Mouse (Mus musculus): ENCODE measurements around the gene Lst1.

The Lst1 gene

DNA sequence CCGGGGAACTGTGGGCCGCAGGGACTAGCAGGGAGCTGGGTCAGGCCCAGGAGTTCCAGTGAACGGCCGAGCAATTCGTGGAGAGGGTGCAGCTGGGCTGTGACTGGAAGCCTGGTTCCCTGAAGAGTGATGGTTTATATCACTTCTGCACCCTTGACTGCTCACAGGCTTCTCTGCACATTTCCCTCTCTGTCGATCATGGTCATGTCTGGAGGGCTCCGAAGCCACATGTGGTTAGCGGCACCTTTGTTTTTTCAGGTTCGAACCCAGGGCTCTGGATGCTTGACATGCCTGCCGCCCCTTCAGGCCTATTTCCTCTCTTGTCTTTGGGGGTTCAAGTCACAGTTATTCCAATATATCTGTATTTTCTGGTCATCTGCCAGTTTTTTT lies 17.1 kb upstream of the Lst1 start:
- no peak for DNase-seq

DNA sequence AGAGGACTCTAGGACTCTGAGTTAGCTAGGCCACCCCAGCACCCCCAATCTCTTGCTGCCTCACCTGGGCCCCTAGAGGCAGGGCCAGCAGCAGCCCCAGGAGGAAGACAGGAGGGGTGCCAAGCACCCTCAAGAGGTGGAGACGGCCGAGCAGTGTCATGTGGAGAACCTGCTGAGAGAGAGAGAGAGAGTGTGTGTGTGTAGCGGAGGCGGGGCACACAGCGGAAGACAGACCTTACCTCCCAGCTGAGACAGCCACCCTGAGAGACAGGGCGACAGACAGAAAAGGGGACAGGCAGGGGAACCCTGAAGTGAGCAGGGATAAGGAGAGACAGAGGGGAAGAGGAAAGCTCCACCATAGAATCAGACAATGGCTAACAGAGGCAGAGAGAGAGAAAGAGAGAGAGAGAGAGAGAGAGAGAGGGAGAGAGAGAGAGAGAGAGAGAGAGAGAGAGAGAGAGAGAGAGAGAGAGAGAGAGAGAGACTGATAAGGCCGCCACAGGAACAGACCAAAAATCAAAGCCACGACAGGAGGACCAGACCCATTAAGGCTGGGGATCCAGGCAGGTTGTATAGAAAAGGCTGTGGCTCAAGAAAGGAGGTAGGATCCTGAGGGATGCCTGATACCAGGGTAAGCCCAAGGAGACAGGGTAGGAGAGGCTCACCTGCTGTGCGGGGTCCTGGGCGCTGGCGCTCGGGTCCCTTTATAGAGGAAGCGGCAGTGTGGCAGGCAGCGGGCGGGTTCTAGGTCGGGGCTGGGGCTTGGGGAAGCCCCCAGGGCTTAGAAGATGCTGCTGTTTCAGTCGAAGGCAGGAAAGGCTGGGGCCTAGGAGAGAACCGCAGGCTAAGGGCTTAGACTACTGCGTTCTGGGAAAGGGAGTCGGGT lies 16.5 kb upstream of the Lst1 start, which contains the start of gene Lta:
Gene Lta, minus strand, starts transcription at position 858 of the 886 bp plus-strand sequence.
- DNase-seq = peak; percentile 76 to 87

DNA sequence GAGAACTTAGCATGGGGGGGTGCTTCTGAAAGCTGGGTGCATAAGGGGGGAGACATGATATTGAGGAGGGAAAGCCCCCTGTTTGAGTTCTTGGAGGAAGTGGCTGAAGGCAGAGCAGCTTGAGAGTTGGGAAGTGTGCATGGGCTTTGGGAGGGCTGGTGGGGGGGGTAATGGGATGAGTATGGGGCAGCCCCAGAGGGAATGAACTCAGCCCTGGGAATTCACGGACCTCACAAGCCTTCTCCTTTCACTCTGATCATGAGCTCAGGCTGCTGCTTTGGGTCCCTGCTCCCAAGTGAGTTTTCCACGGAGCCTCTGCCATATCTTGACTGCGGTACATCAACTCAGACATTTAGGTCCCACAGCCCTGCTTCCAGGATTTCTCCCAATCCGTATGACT lies 14.2 kb upstream of the Lst1 start:
- peak in 1 of 2 experiments; percentile 13 for DNase-seq

DNA sequence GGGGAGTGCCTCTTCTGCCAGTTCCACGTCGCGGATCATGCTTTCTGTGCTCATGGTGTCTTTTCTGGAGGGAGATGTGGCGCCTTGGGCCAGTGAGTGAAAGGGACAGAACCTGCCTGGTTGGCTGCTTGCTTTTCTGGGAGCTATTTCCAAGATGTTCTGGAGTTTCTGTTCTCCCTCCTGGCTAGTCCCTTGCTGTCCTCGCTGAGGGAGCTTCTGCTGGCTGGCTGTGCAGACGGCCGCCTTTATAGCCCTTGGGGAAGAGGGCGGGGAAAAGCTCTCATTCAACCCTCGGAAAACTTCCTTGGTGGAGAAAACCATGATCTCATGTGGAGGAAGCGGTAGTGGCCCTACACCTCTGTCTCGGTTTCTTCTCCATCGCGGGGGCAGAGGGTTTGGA lies 13.5 kb upstream of the Lst1 start, which contains the start of gene Tnf:
Gene Tnf, minus strand, starts transcription at position 221 of the 400 bp plus-strand sequence.
- DNase-seq = peak; percentile 70 to 78

DNA sequence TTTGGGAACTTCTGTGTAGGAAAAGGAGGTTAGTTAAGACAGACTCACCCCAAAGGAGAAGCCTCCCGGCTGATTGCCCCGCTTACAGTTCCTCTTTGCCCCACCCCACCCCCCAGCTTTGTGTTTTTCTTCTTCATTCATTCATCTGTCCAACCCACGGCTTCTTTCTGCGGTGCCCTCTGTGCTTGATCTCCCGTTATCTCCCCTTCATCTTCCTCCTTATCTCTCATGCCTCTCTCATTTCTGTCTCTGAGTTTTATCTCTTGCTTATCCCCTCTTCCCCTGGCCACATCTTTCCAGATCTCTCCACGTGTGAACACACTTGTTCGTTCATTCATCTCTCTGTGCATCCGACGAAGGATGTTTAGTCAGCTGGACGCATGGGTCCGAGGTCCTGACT lies 12.9 kb upstream of the Lst1 start:
- DNase-seq = peak in 1 of 2 experiments; percentile 36

DNA sequence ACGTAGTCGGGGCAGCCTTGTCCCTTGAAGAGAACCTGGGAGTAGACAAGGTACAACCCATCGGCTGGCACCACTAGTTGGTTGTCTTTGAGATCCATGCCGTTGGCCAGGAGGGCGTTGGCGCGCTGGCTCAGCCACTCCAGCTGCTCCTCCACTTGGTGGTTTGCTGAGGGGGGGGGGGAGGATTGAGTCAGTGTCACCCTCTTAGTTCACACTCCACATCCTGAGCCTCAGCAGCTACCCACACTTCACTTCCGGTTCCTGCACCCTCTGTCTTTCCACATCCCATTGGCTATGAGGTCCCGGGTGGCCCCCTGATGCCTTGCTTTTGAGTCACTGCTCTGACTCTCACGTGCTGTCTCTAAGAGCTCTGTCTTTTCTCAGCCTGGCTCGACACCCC lies 12.2 kb upstream of the Lst1 start:
- peak; percentile 76 to 87 for DNase-seq

- peak in 1 of 2 experiments; percentile 26 for DNase-seq
These were observed 10.7 kb upstream of the Lst1 start for GRCm38 (mm10) chr17:35198946-35199345.

DNA sequence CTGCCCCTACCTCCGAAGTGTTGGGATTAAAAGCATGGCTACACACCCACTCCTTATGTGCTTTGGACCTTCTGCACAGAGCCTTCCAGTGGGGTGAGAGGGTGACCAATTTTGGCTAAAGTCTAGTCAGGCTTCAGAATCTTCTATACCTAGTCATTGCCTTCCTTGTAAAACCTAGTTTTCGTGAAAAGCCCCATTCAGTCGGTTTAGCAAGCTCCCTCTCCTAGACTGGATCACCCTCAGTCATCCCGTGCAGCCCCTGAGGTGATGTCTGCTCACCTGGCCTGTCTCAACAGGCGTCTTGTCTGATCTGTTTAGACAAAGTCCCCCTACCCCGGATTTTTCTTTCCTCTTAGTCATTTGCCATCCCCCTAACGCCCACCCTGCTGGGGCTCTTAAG lies 9.8 kb upstream of the Lst1 start:
- DNase-seq = no peak

GRCm38 (mm10) chr17:35197126-35197525 lies 8.9 kb upstream of the Lst1 start:
- peak in 1 of 2 experiments; percentile 51 for DNase-seq

DNA sequence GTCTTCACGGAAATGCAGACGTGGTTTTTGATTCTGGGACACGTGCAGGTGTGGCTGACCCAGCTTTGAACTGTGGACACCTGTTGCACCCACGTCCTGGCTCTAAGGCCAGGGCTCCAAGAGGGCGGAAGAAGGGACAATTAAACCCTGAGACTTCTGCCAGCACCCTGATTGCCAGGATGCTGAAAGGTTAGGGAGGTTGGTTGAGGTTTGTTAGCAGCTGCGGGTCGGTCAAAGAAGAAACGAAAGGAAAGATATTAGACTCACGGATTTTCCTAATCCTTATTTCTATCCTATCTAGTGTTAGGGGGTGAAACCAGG lies 8.0 kb upstream of the Lst1 start:
- DNase-seq = peak; percentile 51 to 54

DNA sequence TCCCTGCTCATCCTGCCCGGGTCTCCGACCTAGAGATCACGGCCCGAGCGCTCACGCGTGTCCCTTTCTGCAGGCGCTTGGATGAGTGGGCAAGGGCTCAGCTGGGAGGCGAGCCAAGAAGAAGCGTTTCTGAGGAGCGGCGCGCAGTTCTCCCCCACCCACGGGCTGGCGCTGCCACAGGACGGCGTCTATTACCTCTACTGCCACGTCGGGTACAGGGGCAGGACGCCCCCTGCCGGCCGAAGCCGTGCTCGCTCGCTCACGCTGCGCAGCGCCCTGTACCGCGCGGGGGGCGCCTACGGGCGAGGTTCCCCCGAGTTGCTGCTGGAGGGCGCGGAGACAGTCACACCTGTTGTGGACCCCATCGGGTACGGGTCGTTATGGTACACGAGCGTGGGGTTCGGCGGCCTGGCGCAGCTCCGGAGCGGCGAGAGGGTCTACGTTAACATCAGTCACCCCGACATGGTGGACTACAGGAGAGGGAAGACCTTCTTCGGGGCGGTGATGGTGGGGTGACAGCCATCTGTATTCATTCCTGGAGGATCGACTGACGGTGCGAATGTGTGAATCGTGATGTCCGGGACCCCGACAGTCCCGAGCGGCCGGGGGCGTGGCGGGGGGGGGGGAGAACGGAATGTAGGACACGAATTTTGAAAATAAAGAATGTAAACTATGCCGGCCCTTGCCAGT lies 7.5 kb upstream of the Lst1 start:
- peak; percentile 98 for DNase-seq

- DNase-seq = peak; percentile 54 to 58
These were observed 6.8 kb upstream of the Lst1 start for GRCm38 (mm10) chr17:35194844-35195630.

GRCm38 (mm10) chr17:35193881-35194843 lies 5.9 kb upstream of the Lst1 start, which contains the start of gene Ltb:
Gene Ltb, plus strand, starts transcription at chr17:35194439.
- peak; percentile 89 to 95 for DNase-seq

- no peak for DNase-seq
These were observed 4.7 kb upstream of the Lst1 start for GRCm38 (mm10) chr17:35192924-35193323.

GRCm38 (mm10) chr17:35191723-35192122 lies 3.5 kb upstream of the Lst1 start:
- no peak for DNase-seq

- DNase-seq = peak; percentile 58 to 60
These were observed 1.9 kb upstream of the Lst1 start for GRCm38 (mm10) chr17:35190096-35190495.

GRCm38 (mm10) chr17:35189186-35189585 lies 947 bp upstream of the Lst1 start:
- DNase-seq = no peak

GRCm38 (mm10) chr17:35187345-35187744 lies 894 bp downstream of the Lst1 start:
- no peak for DNase-seq

GRCm38 (mm10) chr17:35186681-35187080 lies 1.6 kb downstream of the Lst1 start:
- DNase-seq = peak; percentile 75 to 81

GRCm38 (mm10) chr17:35185639-35186611 lies 2.3 kb downstream of the Lst1 start:
- DNase-seq = peak; percentile 90

DNA sequence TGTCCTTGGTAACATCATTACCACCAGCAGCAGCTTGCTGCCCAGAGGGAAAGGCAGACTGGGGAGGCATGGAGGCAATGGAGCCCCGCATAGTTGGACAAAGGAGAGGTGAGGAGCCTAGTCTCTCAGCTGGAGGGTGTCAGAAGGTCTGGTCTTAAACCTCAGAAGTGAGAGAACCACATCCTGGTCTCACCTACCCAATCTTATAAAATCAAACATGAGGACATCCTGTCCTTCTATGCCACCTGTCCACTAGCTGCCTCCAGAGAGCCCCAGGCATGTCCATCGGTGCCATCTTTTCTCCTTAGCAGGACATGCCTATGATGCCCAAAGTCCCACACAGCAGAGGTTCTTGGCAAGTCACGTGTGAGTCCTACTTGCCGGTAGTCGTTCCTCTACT lies 8.1 kb downstream of the Lst1 start:
- DNase-seq = no peak
